Mouse (Mus musculus): ENCODE measurements around the gene Pbld1. TPM values are rescaled to one million over a fixed set of nuclear protein-coding genes. Genes with fewer than 3 reads are reported as not detected.

The Pbld1 gene
- 9.6 and 10.6 TPM in 2 replicates for polyA plus RNA-seq (2015; fragmentation: Nextera tagmentation; extraction: Ambion mirVana)

DNA sequence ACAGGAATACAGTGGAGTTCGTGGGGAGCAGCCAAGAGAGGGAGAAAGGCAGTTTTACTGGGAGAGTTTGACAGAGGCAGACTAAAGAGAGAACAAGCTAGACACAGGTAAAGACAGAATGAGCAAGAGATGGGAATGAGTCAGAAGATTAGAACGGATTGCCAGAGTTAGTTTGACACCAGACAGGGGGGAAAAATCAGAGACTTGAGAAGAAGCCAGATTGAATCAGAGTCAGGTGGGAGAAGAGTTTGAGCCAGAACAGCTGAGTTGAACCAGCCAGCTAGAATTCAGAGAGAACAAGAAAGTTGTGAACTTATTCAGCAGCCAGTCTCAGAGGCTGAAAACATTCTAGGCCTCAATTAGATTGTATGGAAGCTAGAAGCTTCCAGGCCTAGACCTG, at the start of gene Pbld1:
Pbld1 (plus strand) TSS at position 301 of the 400 bp plus-strand sequence.
- no peaks in the 10 kb centered on the region for H3K36me3 ChIP-seq (ENCODE audit: insufficient read depth, low read length)
- WGBS = 91% methylated on average over 2 of the region's 2 CpGs
- H3K27me3 ChIP-seq (ENCODE audit: insufficient read depth, low read length) = no peaks in the 10 kb centered on the region
- 0 out of 2 replicates have a peak, but pooled peaks cover 8% of the 10 kb centered on the region for H3K4me1 ChIP-seq (ENCODE audit: insufficient read depth, low read length)
- H3K4me2 ChIP-seq (replicated peaks; ENCODE audit: low read depth, low read length) = no peak within 1 kb of the TSS
- peak within 1 kb of the TSS; percentile 67; the same call in 1 of the 2 replicates for H3K27ac ChIP-seq (ENCODE audit: low read length)
- no peak within 1 kb of the TSS for H3K4me3 ChIP-seq (ENCODE audit: low read length)
- no peak for ATAC-seq (ENCODE audit: low FRiP score, low TSS enrichment)
- H3K9ac ChIP-seq (replicated peaks; ENCODE audit: low read length) = no peak within 1 kb of the TSS
- no peaks in the 10 kb centered on the region for H3K9me3 ChIP-seq (ENCODE audit: low read length)

DNA sequence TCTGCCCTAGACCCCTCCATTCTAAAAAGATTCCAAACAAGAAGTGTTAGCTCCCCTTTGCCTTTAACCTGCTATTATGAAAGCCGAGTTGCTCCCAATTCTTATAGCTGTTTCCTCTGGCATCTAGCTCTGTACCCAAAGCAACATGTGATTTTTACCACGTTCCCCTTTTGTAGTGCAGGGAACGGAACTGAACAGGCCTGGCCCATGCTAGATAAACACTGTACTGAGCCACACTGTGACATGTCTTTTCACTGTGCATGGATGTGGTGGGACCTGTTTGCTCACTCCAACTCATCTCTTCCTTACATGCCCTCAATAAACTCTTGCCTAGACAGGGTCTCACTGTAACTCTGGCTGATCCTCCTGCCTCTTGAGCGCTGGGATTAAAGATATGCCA, 49.7 kb upstream of the Pbld1 start:
- no peak overlapping the region for H3K27ac ChIP-seq (ENCODE audit: low read length)
- no peak overlapping the region for H3K4me3 ChIP-seq (ENCODE audit: low read length)
- no peak for ATAC-seq (ENCODE audit: low FRiP score, low TSS enrichment)
- H3K4me1 ChIP-seq (ENCODE audit: insufficient read depth, low read length) = no peaks in the 10 kb centered on the region
- no peak overlapping the region for H3K4me2 ChIP-seq (replicated peaks; ENCODE audit: low read depth, low read length)
- 92% methylated on average over 4 of the region's 4 CpGs for WGBS
- no peaks in the 10 kb centered on the region for H3K27me3 ChIP-seq (ENCODE audit: insufficient read depth, low read length)
- no peak overlapping the region for H3K9ac ChIP-seq (replicated peaks; ENCODE audit: low read length)
- H3K36me3 ChIP-seq (ENCODE audit: insufficient read depth, low read length) = peaks cover 64% of the 10 kb centered on the region
- no peaks in the 10 kb centered on the region for H3K9me3 ChIP-seq (ENCODE audit: low read length)

DNA sequence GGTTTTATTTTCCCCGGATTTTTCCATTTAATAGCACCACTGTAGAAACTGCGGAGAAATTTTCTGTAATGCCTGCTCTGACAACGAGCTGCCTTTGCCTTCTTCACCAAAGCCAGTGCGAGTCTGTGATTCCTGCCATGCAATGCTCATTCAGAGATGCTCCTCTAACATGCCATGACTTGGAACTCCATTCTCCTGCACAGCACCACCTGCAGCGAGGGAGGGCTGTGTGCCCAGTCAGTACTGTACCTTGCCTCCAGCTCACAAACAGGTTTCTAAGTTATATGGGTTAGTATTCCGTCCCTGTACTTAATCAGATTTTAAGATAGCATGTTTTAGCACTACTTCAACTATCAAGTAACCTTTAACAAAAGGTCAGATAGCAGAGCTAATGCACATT, 48.4 kb upstream of the Pbld1 start:
- no peak overlapping the region for H3K4me2 ChIP-seq (replicated peaks; ENCODE audit: low read depth, low read length)
- H3K4me1 ChIP-seq (ENCODE audit: insufficient read depth, low read length) = no peaks in the 10 kb centered on the region
- no peak overlapping the region for H3K27ac ChIP-seq (ENCODE audit: low read length)
- no peaks in the 10 kb centered on the region for H3K9me3 ChIP-seq (ENCODE audit: low read length)
- H3K36me3 ChIP-seq (ENCODE audit: insufficient read depth, low read length) = peaks cover 66% of the 10 kb centered on the region
- H3K9ac ChIP-seq (replicated peaks; ENCODE audit: low read length) = no peak overlapping the region
- ATAC-seq (ENCODE audit: low FRiP score, low TSS enrichment) = no peak
- no peaks in the 10 kb centered on the region for H3K27me3 ChIP-seq (ENCODE audit: insufficient read depth, low read length)
- no peak overlapping the region for H3K4me3 ChIP-seq (ENCODE audit: low read length)
- 88% methylated on average over 6 of the region's 6 CpGs for WGBS

DNA sequence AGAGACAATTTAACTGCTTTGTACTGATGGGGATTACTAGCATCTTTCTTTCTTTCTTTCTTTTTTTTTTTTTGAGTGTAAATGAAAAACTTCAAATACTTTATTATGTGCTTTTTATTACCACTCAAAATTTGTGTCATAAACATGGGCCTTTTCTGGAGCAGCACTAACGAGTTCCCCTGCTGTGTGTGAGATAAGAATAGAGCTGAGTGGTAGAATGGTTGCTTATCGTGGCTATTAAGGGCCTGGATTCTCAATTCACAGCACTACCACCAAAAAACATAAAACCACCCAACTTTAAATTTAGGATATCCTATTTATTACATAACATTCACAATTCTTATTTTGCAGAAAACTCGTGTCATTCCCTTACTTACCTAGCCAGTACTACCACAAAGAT, 46.5 kb upstream of the Pbld1 start:
- no peaks in the 10 kb centered on the region for H3K4me1 ChIP-seq (ENCODE audit: insufficient read depth, low read length)
- whole genome bisulfite sequencing = 86% methylated on average over 3 of the region's 3 CpGs
- peaks cover 66% of the 10 kb centered on the region for H3K36me3 ChIP-seq (ENCODE audit: insufficient read depth, low read length)

DNA sequence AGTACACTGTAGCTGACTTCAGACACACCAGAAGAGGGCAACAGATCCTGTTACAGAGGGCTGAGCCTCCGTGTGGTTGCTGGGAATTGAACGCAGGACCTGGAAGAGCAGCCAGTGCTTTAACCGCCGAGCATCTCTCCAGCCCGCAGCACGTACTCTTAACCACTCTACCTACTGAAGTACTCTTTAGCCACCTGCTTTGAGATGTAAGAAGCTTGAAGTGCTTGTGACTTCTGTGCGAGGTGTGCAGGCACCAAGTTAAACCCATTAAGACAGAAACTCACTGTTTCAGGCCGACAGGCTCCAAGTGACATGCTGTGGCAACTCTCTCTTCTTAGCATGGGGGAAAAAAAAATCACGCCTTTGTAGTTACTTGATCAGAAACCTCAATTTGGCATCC, 45.8 kb upstream of the Pbld1 start:
- Histone ChIP-seq H3K36me3 (ENCODE audit: insufficient read depth, low read length) (peaks cover 62% of the 10 kb centered on the region), H3K4me2 (replicated peaks; ENCODE audit: low read depth, low read length) (no peak overlapping the region), H3K4me3 (ENCODE audit: low read length) (no peak overlapping the region), H3K27me3 (ENCODE audit: insufficient read depth, low read length) (no peaks in the 10 kb centered on the region), H3K27ac (ENCODE audit: low read length) (no peak overlapping the region), H3K9me3 (ENCODE audit: low read length) (no peaks in the 10 kb centered on the region), H3K4me1 (ENCODE audit: insufficient read depth, low read length) (0 out of 2 replicates have a peak, but pooled peaks cover under 1% of the 10 kb centered on the region), H3K9ac (replicated peaks; ENCODE audit: low read length) (no peak overlapping the region)
- WGBS = 91% methylated on average over 9 of the region's 9 CpGs
- ATAC-seq (ENCODE audit: low FRiP score, low TSS enrichment) = no peak

More for the DNA sequence above, 46.5 kb upstream of the Pbld1 start:
- ATAC-seq (ENCODE audit: low FRiP score, low TSS enrichment) = no peak
- Histone ChIP-seq H3K9ac (replicated peaks; ENCODE audit: low read length) (no peak overlapping the region), H3K4me2 (replicated peaks; ENCODE audit: low read depth, low read length) (no peak overlapping the region), H3K9me3 (ENCODE audit: low read length) (no peaks in the 10 kb centered on the region), H3K4me3 (ENCODE audit: low read length) (no peak overlapping the region), H3K27ac (ENCODE audit: low read length) (no peak overlapping the region), H3K27me3 (ENCODE audit: insufficient read depth, low read length) (no peaks in the 10 kb centered on the region)

- H3K27ac ChIP-seq (ENCODE audit: low read length) = no peak overlapping the region
- no peaks in the 10 kb centered on the region for H3K9me3 ChIP-seq (ENCODE audit: low read length)
- no peak for ATAC-seq (ENCODE audit: low FRiP score, low TSS enrichment)
- no peaks in the 10 kb centered on the region for H3K27me3 ChIP-seq (ENCODE audit: insufficient read depth, low read length)
- peaks cover 22% of the 10 kb centered on the region for H3K36me3 ChIP-seq (ENCODE audit: insufficient read depth, low read length)
- H3K9ac ChIP-seq (replicated peaks; ENCODE audit: low read length) = no peak overlapping the region
- H3K4me2 ChIP-seq (replicated peaks; ENCODE audit: low read depth, low read length) = no peak overlapping the region
- no peak overlapping the region for H3K4me3 ChIP-seq (ENCODE audit: low read length)
- 74% methylated on average over 6 of the region's 6 CpGs for WGBS
- H3K4me1 ChIP-seq (ENCODE audit: insufficient read depth, low read length) = peaks cover 23% of the 10 kb centered on the region
Observed at GRCm38 (mm10) chr10:63019304-63019703, 40.7 kb upstream of the Pbld1 start.

DNA sequence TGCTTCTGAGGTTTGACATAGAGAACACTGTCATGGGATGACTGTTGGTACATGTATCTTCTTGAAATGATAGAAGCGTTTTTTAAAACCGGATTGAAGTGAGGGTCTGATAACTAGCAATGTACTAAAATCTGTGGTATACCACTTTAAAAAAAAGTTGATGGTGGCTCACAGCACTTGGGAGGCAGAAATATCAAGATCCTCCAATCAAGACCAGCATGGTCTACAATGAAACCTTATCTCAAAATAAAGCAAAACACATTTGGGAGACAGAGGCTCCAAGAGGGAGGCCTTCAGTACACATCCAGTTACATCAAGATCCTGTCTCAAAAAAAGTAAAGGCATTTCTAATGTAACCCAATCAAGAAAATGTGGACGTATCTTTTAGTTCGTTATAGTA, 38.3 kb upstream of the Pbld1 start:
- Histone ChIP-seq H3K9me3 (ENCODE audit: low read length) (no peaks in the 10 kb centered on the region), H3K4me3 (ENCODE audit: low read length) (peak overlapping the region; percentile 96), H3K4me2 (replicated peaks; ENCODE audit: low read depth, low read length) (peak overlapping the region; percentile 78), H3K36me3 (ENCODE audit: insufficient read depth, low read length) (peaks cover 7% of the 10 kb centered on the region), H3K9ac (replicated peaks; ENCODE audit: low read length) (peak overlapping the region; percentile 100), H3K27ac (ENCODE audit: low read length) (no peak overlapping the region), H3K27me3 (ENCODE audit: insufficient read depth, low read length) (no peaks in the 10 kb centered on the region), H3K4me1 (ENCODE audit: insufficient read depth, low read length) (peaks cover 41% of the 10 kb centered on the region)
- no peak for ATAC-seq (ENCODE audit: low FRiP score, low TSS enrichment)
- WGBS = 35% methylated on average over 4 of the region's 4 CpGs

DNA sequence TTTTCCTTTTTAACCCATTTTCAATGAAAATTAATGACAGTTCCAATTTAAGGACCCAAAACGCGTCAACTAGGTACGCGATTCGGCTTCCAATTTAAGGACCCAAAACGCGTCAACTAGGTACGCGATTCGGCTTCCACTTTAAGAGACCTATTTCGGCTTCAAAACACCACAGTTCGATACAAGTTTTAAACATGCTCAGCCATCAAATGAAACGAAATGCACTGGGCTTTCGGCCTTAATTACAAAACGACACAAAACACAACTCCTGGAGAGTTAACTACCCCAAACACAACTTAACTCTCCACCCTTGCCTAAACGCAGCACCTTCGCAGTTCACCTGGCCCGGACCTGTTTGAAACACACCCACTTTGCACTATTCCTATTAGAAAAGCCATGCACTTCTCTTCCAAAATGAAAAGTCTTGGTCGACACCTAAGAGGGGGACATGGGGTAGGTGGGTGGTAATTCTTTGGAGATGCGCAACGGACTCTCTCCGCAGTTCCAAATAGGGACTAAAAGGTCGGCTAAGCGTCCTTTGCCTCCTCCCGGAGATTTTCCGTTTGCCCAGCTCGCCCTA, 37.3 kb upstream of the Pbld1 start:
- Histone ChIP-seq H3K36me3 (ENCODE audit: insufficient read depth, low read length) (no peaks in the 10 kb centered on the region), H3K27ac (ENCODE audit: low read length) (peak overlapping the region; percentile 100), H3K4me3 (ENCODE audit: low read length) (peak overlapping the region; percentile 96), H3K4me1 (ENCODE audit: insufficient read depth, low read length) (peaks cover 41% of the 10 kb centered on the region), H3K4me2 (replicated peaks; ENCODE audit: low read depth, low read length) (peak overlapping the region; percentile 78), H3K27me3 (ENCODE audit: insufficient read depth, low read length) (no peaks in the 10 kb centered on the region), H3K9me3 (ENCODE audit: low read length) (no peaks in the 10 kb centered on the region), H3K9ac (replicated peaks; ENCODE audit: low read length) (peak overlapping the region; percentile 100)
- under 1% methylated on average over 27 of the region's 27 CpGs for WGBS
- ATAC-seq (ENCODE audit: low FRiP score, low TSS enrichment) = no peak

- Histone ChIP-seq H3K4me2 (replicated peaks; ENCODE audit: low read depth, low read length) (peak overlapping the region; percentile 78), H3K4me1 (ENCODE audit: insufficient read depth, low read length) (peaks cover 41% of the 10 kb centered on the region), H3K9ac (replicated peaks; ENCODE audit: low read length) (peak overlapping the region; percentile 100), H3K36me3 (ENCODE audit: insufficient read depth, low read length) (no peaks in the 10 kb centered on the region), H3K27me3 (ENCODE audit: insufficient read depth, low read length) (no peaks in the 10 kb centered on the region), H3K9me3 (ENCODE audit: low read length) (no peaks in the 10 kb centered on the region), H3K27ac (ENCODE audit: low read length) (peak overlapping the region; percentile 100), H3K4me3 (ENCODE audit: low read length) (peak overlapping the region; percentile 96)
- peak; percentile 20 for ATAC-seq (ENCODE audit: low FRiP score, low TSS enrichment)
- WGBS = 0% methylated on average over 64 of the region's 68 CpGs
Observed at GRCm38 (mm10) chr10:63023121-63023748, 36.7 kb upstream of the Pbld1 start.
